Mouse (Mus musculus) stomach, postnatal 0 days (tissue): ENCODE data around the gene Tubd1. TPM values are rescaled to one million over a fixed set of nuclear protein-coding genes. Genes with fewer than 3 reads are reported as not detected.

ENCODE experiments used
- ATAC-seq: fragments of 200-750 bp; cut with Nextera tagmentation; 2 replicates; pipeline ENCODE4 v1.8.0; 2017; ENCODE audit not compliant: low FRiP score, low TSS enrichment
- DNase-seq: peaks from one replicate; pipeline ENCODE4 v3.0.0-alpha.2; 2016; ENCODE audit warnings: low spot score
- H3K27ac ChIP-seq: fragments of 300-500 bp; sonication (generic); replicated peaks from 2 replicates; pipeline ENCODE4 v1.5.1; 2014; ENCODE audit warnings: mild to moderate bottlenecking, control low read depth
- H3K27me3 ChIP-seq: fragments of 300-500 bp; sonication (generic); 2 replicates; pipeline ENCODE4 v1.6.1; 2014; ENCODE audit warnings: low read length; ENCODE audit not compliant: control insufficient read depth, insufficient read depth
- H3K36me3 ChIP-seq: fragments of 300-500 bp; sonication (generic); 2 replicates; pipeline ENCODE4 v1.6.1; 2014; ENCODE audit warnings: low read length, mixed read lengths; ENCODE audit not compliant: control insufficient read depth, insufficient read depth
- H3K4me1 ChIP-seq: fragments of 300-500 bp; sonication (generic); replicated peaks from 2 replicates; pipeline ENCODE4 v1.6.1; 2014; ENCODE audit warnings: antibody characterized with exemption; ENCODE audit not compliant: control insufficient read depth, insufficient read depth
- H3K4me2 ChIP-seq: fragments of 300-500 bp; sonication (generic); replicated peaks from 2 replicates; pipeline ENCODE4 v1.6.1; 2014; ENCODE audit warnings: low read depth, mild to moderate bottlenecking, control low read depth, moderate library complexity
- H3K4me3 ChIP-seq: fragments of 300-500 bp; sonication (generic); 2 replicates; pipeline ENCODE4 v1.5.1; 2014; ENCODE audit warnings: low read depth, low read length, control low read depth
- H3K9ac ChIP-seq: fragments of 300-500 bp; sonication (generic); 2 replicates; pipeline ENCODE4 v1.6.1; 2014; ENCODE audit warnings: mild to moderate bottlenecking, low read length, control low read depth, mixed read lengths
- H3K9me3 ChIP-seq: fragments of 300-500 bp; sonication (generic); 2 replicates; pipeline ENCODE4 v1.6.1; 2016; ENCODE audit warnings: low read length; ENCODE audit not compliant: control insufficient read depth
- CTCF ChIP-seq: IDR thresholded peaks from 2 replicates; pipeline ENCODE4 v1.5.1; 2016; ENCODE audit warnings: antibody characterized with exemption, low read depth, mild to moderate bottlenecking, moderate library complexity
- EP300 ChIP-seq: optimal IDR thresholded peaks from 2 replicates; pipeline ENCODE3; 2016; ENCODE audit warnings: antibody characterized with exemption
- WGBS: fragments of 180-500 bp; shearing (Covaris S2); extraction: QIAGEN DNeasy Blood & Tissue Kit; methylation state at CpG from one replicate; pipeline ENCODE4 v1.1.7; 2014; 5-methylcytosine and 5-hydroxymethylcytosine counted together
- polyA plus RNA-seq: library from polyadenylated mRNA; unstranded; fragments of >200 nt; fragmentation: Nextera tagmentation; extraction: Ambion mirVana; gene quantifications from 2 replicates; pipeline ENCODE4 v1.2.1, GENCODE M21; 2015

The Tubd1 gene
- polyA plus RNA-seq, 1 experiment from 2014 or later = 7.8 TPM

- H3K9me3 ChIP-seq = no peaks in the 10 kb centered on the region
- H3K27ac ChIP-seq = peak overlapping the region; percentile 76
- no peaks in the 10 kb centered on the region for H3K36me3 ChIP-seq
- H3K4me1 ChIP-seq = peaks cover 3% of the 10 kb centered on the region; the same call in 1 of the 2 replicates
- no peak overlapping the region for H3K4me3 ChIP-seq
- H3K27me3 ChIP-seq = no peaks in the 10 kb centered on the region
- no peak overlapping the region for H3K4me2 ChIP-seq
- 88% methylated on average over 3 of the region's 3 CpGs for WGBS
- DNase-seq (no peak), ATAC-seq (no peak)
- no peak for TF ChIP-seq CTCF
- no peak for TF ChIP-seq EP300
- H3K9ac ChIP-seq = no peak overlapping the region
These were observed 59.5 kb downstream of the Tubd1 start for GRCm38 (mm10) chr11:86604289-86604688.

- H3K4me2 ChIP-seq = no peak overlapping the region
These were observed 60.1 kb downstream of the Tubd1 start for GRCm38 (mm10) chr11:86604732-86605520.

GRCm38 (mm10) chr11:86606621-86607339 is 62.0 kb downstream of the Tubd1 start:
- H3K4me3 ChIP-seq = no peak overlapping the region
- no peaks in the 10 kb centered on the region for H3K27me3 ChIP-seq
- peak overlapping the region; percentile 63 for H3K27ac ChIP-seq
- H3K4me1 ChIP-seq = peaks cover 3% of the 10 kb centered on the region; the same call in 1 of the 2 replicates
- H3K9ac ChIP-seq = no peak overlapping the region
- 79% methylated on average over 2 of the region's 2 CpGs for WGBS
- ATAC-seq (peak; percentile 61), DNase-seq (no peak)
- TF ChIP-seq EP300 (no peak), CTCF (no peak)
- H3K36me3 ChIP-seq = no peaks in the 10 kb centered on the region
- no peaks in the 10 kb centered on the region for H3K9me3 ChIP-seq
- no peak overlapping the region for H3K4me2 ChIP-seq

More at GRCm38 (mm10) chr11:86604732-86605520, 60.1 kb downstream of the Tubd1 start:
- H3K9ac ChIP-seq = no peak overlapping the region
- H3K36me3 ChIP-seq = no peaks in the 10 kb centered on the region
- DNase-seq (no peak), ATAC-seq (0 out of 2 replicates have a peak, but pooled peaks have one; percentile 49)
- peak overlapping the region; percentile 76 for H3K27ac ChIP-seq
- TF ChIP-seq EP300 (no peak), CTCF (no peak)
- H3K4me1 ChIP-seq = peaks cover 3% of the 10 kb centered on the region; the same call in 1 of the 2 replicates
- WGBS = 51% methylated on average over 5 of the region's 5 CpGs
- H3K4me3 ChIP-seq = no peak overlapping the region
- H3K27me3 ChIP-seq = no peaks in the 10 kb centered on the region
- H3K9me3 ChIP-seq = no peaks in the 10 kb centered on the region

GRCm38 (mm10) chr11:86607808-86608350 is 63.1 kb downstream of the Tubd1 start:
- Histone ChIP-seq H3K9ac (no peak overlapping the region), H3K27me3 (no peaks in the 10 kb centered on the region), H3K4me1 (peaks cover 3% of the 10 kb centered on the region; the same call in 1 of the 2 replicates), H3K4me2 (no peak overlapping the region), H3K36me3 (no peaks in the 10 kb centered on the region), H3K9me3 (no peaks in the 10 kb centered on the region), H3K4me3 (no peak overlapping the region), H3K27ac (no peak overlapping the region)
- no peak for TF ChIP-seq CTCF
- TF ChIP-seq EP300 = no peak
- 62% methylated on average over 2 of the region's 2 CpGs for WGBS
- DNase-seq (no peak), ATAC-seq (no peak)

- ATAC-seq (0 out of 2 replicates have a peak, but pooled peaks have one; percentile 30), DNase-seq (no peak)
- 0 out of 2 replicates have a peak overlapping the region, but pooled peaks have one; percentile 35 for H3K27ac ChIP-seq
- no peaks in the 10 kb centered on the region for H3K4me1 ChIP-seq
- no peak overlapping the region for H3K9ac ChIP-seq
- TF ChIP-seq CTCF (no peak), EP300 (no peak)
- no peaks in the 10 kb centered on the region for H3K36me3 ChIP-seq
- H3K4me2 ChIP-seq = no peak overlapping the region
- 76% methylated on average over 3 of the region's 3 CpGs for WGBS
- no peak overlapping the region for H3K4me3 ChIP-seq
- no peaks in the 10 kb centered on the region for H3K9me3 ChIP-seq
- no peaks in the 10 kb centered on the region for H3K27me3 ChIP-seq
These were observed 65.4 kb downstream of the Tubd1 start for GRCm38 (mm10) chr11:86610239-86610638.
